Mouse (Mus musculus): ENCODE results near the gene Fkbp4.
"Not testable (repeated sequence)": the region's sequence is repeated elsewhere in the genome, so short reads cannot be mapped to it uniquely, and the experiment has no call there.

The Fkbp4 gene

GRCm38 (mm10) chr6:128397574-128398261, 40.8 kb downstream of the Fkbp4 start:
- DNase-seq (ENCODE audit: low spot score), result no peak

- DNase-seq (ENCODE audit: low spot score), result no peak
These were observed 47.8 kb downstream of the Fkbp4 start for GRCm38 (mm10) chr6:128390683-128391082.

DNA sequence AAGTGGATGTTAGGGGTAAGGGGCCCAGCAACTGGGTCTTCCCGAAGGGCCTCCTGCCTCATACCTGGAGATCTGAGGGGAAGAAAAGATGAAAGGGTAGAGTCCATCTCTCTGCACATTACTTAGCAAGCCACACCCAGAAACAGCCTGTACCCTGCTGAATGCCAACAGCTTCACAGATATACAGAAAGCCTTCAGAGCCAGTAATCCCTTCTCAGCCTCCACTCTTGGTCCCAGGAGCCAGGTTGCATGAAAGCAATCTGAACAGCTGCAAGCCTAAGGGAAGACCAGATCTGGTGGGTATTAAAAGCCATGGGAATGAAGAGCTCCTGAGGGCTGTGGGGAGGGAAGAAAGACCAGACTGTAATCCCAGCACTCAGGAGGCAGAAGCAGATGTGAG, 49.3 kb downstream of the Fkbp4 start:
- no peak for DNase-seq (ENCODE audit: low spot score)

GRCm38 (mm10) chr6:128385026-128385425, 53.5 kb downstream of the Fkbp4 start:
- DNase-seq (ENCODE audit: low spot score), result no peak

DNA sequence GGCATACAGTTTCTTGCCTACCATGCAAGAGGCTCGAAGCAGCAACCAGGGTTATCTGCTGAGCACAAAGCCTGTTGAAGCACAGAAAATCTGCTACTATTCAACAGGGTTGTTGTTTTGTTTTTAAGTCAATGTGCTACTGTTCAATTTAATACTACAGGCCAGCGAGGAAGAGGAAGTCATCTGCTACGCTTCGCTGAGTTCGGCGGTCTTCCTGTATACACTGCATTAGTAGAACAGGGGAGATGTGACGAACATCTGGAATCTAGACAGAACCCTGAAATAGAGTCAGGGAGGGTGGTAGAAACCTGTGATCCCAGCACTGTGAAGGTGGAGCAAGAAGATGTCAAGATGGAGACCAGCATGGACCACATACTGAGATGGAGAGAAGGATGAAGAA, 54.7 kb downstream of the Fkbp4 start:
- DNase-seq (ENCODE audit: low spot score), result no peak

DNA sequence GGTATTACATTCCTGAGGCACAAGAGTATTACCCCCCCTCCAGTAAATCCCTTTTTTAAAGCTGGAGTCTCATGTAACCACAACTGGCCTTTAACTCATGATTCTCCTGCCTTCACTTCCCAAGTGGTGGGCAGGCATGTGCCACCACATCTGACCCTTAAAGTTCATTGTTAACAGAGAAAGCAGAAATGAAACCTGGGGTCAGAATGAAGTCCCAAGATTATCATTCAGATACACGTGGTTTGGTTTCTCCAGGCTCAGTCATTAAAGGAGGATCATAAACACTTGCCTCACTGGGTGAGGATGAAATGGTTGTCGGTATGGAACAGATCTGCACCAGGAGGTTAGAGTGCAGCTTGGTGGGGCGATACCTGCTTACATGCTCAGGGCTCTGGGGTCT, 57.2 kb downstream of the Fkbp4 start:
- no peak for DNase-seq (ENCODE audit: low spot score)

DNA sequence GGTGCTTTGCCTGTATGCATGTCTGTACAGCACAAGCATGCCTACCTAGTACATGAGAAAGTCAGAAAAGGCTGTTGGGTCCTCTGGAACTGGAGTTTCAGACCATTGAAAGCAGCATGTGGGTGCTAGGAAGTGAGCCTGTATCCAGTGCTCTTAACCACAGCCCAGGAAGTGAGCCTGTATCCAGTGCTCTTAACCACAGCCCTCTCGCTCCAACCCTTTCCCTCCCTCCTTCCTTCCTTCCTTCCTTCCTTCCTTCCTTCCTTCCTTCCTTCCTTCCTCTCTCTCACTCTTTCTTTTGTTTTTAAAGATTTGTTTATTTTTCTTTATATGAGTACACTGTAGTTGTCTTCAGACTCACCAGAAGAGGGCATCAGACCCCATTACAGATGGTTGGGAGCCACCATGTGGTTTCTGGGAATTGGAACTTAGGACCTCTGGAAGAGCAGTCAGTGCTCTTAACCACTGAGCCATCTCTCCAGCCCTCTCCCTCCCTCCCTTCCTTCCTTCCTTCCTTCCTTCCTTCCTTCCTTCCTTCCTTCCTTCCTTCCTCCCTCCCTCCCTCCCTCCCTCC, 57.8 kb downstream of the Fkbp4 start:
- not testable (repeated sequence) for DNase-seq (ENCODE audit: low spot score)
